Mouse (Mus musculus): ENCODE results near the gene Tcp11. TPM values are rescaled to one million over a fixed set of nuclear protein-coding genes. Genes with fewer than 3 reads are reported as not detected.
A peak's percentile ranks its signal among the peaks of the same experiment; 100 is the strongest.

The Tcp11 gene
- total and polyA plus RNA-seq, 2 experiments from 2014 or later = 2.9 to 7.2 TPM

DNA sequence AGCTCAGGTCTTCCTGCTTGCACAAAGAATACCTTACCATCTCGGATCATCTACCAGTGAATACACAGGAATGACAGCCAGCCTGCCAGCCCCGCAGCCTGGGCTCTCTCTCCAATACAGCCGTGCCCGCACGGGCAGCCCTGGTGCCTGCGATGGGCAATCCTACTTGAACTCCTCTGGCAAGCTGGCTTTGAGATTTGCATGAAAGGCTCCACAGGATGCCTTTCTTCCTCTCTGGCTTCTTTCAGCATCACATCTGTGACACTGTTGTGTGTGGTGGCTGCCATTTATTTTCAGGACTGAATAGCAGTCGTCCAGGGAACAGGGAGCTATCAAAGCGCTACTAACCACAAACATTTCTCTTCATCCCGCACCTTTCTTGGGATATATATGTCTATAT is 35.9 kb upstream of the Tcp11 start:
- H3K27ac ChIP-seq (ENCODE audit: low read depth, low read length) = no peak overlapping the region
- no peak overlapping the region for H3K4me2 ChIP-seq (ENCODE audit: low read depth)
- DNase-seq = peak; percentile 21
- H3K9me3 ChIP-seq (ENCODE audit: low read length) = no peaks in the 10 kb centered on the region
- H3K9ac ChIP-seq = no peak overlapping the region
- peak; percentile 53; the same call in 1 of the 2 replicates for ATAC-seq
- no peak for TF ChIP-seq CTCF (IDR thresholded peaks at IDR 0.05; ENCODE audit: low read depth)
- no peak overlapping the region for H3K4me3 ChIP-seq (ENCODE audit: low read depth, low read length)
- H3K36me3 ChIP-seq (ENCODE audit: insufficient read depth) = no peaks in the 10 kb centered on the region
- no peaks in the 10 kb centered on the region for H3K27me3 ChIP-seq (ENCODE audit: insufficient read depth, low read length)
- 25% methylated on average over 9 of the region's 9 CpGs for WGBS
- no peaks in the 10 kb centered on the region for H3K4me1 ChIP-seq (ENCODE audit: insufficient read depth)

- H3K36me3 ChIP-seq (ENCODE audit: insufficient read depth) = no peaks in the 10 kb centered on the region
- no peak for TF ChIP-seq CTCF (IDR thresholded peaks at IDR 0.05; ENCODE audit: low read depth)
- no peaks in the 10 kb centered on the region for H3K4me1 ChIP-seq (ENCODE audit: insufficient read depth)
- H3K9ac ChIP-seq = no peak overlapping the region
- H3K4me3 ChIP-seq (ENCODE audit: low read depth, low read length) = no peak overlapping the region
- no peak overlapping the region for H3K4me2 ChIP-seq (ENCODE audit: low read depth)
- WGBS = 92% methylated on average over 8 of the region's 8 CpGs
- H3K27ac ChIP-seq (ENCODE audit: low read depth, low read length) = no peak overlapping the region
- no peaks in the 10 kb centered on the region for H3K27me3 ChIP-seq (ENCODE audit: insufficient read depth, low read length)
- no peak for DNase-seq
- ATAC-seq = no peak
- no peaks in the 10 kb centered on the region for H3K9me3 ChIP-seq (ENCODE audit: low read length)
Measured at GRCm38 (mm10) chr17:28112266-28112665, 31.8 kb upstream of the Tcp11 start.

DNA sequence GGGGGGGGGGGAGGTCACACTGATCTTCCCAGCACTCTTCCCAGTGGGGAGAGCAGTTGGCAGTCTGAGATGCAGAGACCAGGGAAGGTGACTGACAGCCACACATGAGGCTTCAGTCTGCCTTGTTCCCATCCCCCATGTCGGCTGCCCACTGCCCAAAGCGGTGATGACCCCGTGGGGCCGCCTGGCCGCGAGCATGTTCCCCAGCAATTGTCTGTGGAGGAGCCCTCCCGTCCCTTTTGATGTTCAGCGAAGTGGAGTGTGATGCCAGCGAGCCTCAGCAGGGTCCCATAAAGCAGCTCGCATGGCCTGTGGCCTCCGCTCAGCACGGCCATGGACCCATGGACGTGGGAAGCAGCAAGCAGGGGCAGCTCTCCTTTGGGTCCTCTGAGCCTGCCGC is 26.8 kb upstream of the Tcp11 start:
- no peak overlapping the region for H3K27ac ChIP-seq (ENCODE audit: low read depth, low read length)
- no peak overlapping the region for H3K4me2 ChIP-seq (ENCODE audit: low read depth)
- H3K9me3 ChIP-seq (ENCODE audit: low read length) = no peaks in the 10 kb centered on the region
- TF ChIP-seq CTCF (IDR thresholded peaks at IDR 0.05; ENCODE audit: low read depth) = no peak
- no peaks in the 10 kb centered on the region for H3K36me3 ChIP-seq (ENCODE audit: insufficient read depth)
- no peak overlapping the region for H3K9ac ChIP-seq
- no peak overlapping the region for H3K4me3 ChIP-seq (ENCODE audit: low read depth, low read length)
- DNase-seq = no peak
- WGBS = 11% methylated on average over 14 of the region's 14 CpGs
- no peaks in the 10 kb centered on the region for H3K27me3 ChIP-seq (ENCODE audit: insufficient read depth, low read length)
- ATAC-seq = no peak
- no peaks in the 10 kb centered on the region for H3K4me1 ChIP-seq (ENCODE audit: insufficient read depth)

DNA sequence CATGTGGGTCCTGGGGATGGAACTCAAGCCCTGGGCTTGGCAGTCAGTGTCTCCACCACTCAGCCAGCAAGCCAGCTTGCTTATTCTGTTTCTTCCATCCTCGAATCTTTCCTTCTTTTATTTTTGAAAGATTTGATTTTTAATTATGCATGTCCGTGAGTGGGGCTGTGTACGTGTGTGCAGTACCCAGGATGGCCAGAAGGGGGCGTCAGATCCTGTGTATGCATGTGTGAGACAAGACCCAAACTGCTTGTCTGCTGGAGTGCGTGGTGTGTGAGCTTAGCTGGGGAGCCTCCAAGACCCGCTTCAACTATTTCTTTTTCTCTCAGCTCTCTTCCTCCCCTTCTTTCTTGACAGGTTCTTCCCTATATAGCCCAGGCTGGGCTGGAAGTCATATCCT is 25.9 kb upstream of the Tcp11 start:
- ATAC-seq (no peak), DNase-seq (no peak)
- TF ChIP-seq CTCF (IDR thresholded peaks at IDR 0.05; ENCODE audit: low read depth) = peak; percentile 52
- H3K27ac ChIP-seq (ENCODE audit: low read depth, low read length) = no peak overlapping the region
- no peaks in the 10 kb centered on the region for H3K36me3 ChIP-seq (ENCODE audit: insufficient read depth)
- H3K4me3 ChIP-seq (ENCODE audit: low read depth, low read length) = no peak overlapping the region
- WGBS = 77% methylated on average over 6 of the region's 6 CpGs
- no peaks in the 10 kb centered on the region for H3K4me1 ChIP-seq (ENCODE audit: insufficient read depth)
- H3K4me2 ChIP-seq (ENCODE audit: low read depth) = no peak overlapping the region
- H3K9me3 ChIP-seq (ENCODE audit: low read length) = no peaks in the 10 kb centered on the region
- no peak overlapping the region for H3K9ac ChIP-seq
- H3K27me3 ChIP-seq (ENCODE audit: insufficient read depth, low read length) = no peaks in the 10 kb centered on the region

GRCm38 (mm10) chr17:28104416-28104815 is 24.0 kb upstream of the Tcp11 start:
- ATAC-seq = no peak
- no peak overlapping the region for H3K9ac ChIP-seq
- 91% methylated on average over 6 of the region's 6 CpGs for WGBS
- no peak for DNase-seq
- H3K4me1 ChIP-seq (ENCODE audit: insufficient read depth) = no peaks in the 10 kb centered on the region
- no peak overlapping the region for H3K4me2 ChIP-seq (ENCODE audit: low read depth)
- H3K36me3 ChIP-seq (ENCODE audit: insufficient read depth) = no peaks in the 10 kb centered on the region
- no peak overlapping the region for H3K4me3 ChIP-seq (ENCODE audit: low read depth, low read length)
- no peaks in the 10 kb centered on the region for H3K9me3 ChIP-seq (ENCODE audit: low read length)
- H3K27ac ChIP-seq (ENCODE audit: low read depth, low read length) = no peak overlapping the region
- H3K27me3 ChIP-seq (ENCODE audit: insufficient read depth, low read length) = no peaks in the 10 kb centered on the region
- no peak for TF ChIP-seq CTCF (IDR thresholded peaks at IDR 0.05; ENCODE audit: low read depth)

GRCm38 (mm10) chr17:28101902-28102319 is 21.5 kb upstream of the Tcp11 start:
- Histone ChIP-seq H3K4me3 (ENCODE audit: low read depth, low read length) (no peak overlapping the region), H3K36me3 (ENCODE audit: insufficient read depth) (no peaks in the 10 kb centered on the region), H3K4me2 (ENCODE audit: low read depth) (no peak overlapping the region), H3K27me3 (ENCODE audit: insufficient read depth, low read length) (no peaks in the 10 kb centered on the region), H3K4me1 (ENCODE audit: insufficient read depth) (no peaks in the 10 kb centered on the region), H3K9ac (no peak overlapping the region), H3K9me3 (ENCODE audit: low read length) (no peaks in the 10 kb centered on the region), H3K27ac (ENCODE audit: low read depth, low read length) (no peak overlapping the region)
- DNase-seq (no peak), ATAC-seq (no peak)
- 17% methylated on average over 10 of the region's 10 CpGs for WGBS
- TF ChIP-seq CTCF (IDR thresholded peaks at IDR 0.05; ENCODE audit: low read depth) = no peak

DNA sequence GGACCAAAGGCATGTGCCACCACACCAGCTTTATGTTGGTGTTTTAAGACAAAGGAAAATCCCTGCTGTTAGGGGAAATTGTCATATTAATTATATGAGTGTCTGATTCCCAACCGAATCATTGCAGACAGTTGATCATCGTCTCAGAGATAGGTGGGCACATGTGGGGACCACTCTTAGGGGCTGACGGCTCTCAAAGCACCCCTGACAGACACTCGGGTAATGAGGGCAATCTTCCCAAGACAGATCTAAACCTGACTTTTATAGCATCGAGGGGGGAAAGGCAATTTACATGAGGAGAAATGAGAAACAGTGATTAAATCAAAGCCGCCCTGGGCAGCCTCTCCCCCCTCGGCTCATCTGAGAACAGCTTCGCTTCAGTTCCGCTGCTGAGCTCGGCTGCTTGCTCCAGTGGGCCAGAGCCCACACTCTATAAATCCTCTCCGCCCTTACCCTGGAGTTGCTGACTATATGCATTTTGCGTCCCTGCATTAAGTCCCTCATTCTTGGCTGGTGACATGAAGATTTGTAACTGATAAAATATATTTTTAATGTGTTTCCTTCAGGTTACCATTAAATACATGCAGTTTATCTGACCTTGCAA is 20.9 kb upstream of the Tcp11 start:
- Histone ChIP-seq H3K27me3 (ENCODE audit: insufficient read depth, low read length) (no peaks in the 10 kb centered on the region), H3K27ac (ENCODE audit: low read depth, low read length) (no peak overlapping the region), H3K4me1 (ENCODE audit: insufficient read depth) (no peaks in the 10 kb centered on the region), H3K4me2 (ENCODE audit: low read depth) (no peak overlapping the region), H3K36me3 (ENCODE audit: insufficient read depth) (no peaks in the 10 kb centered on the region), H3K4me3 (ENCODE audit: low read depth, low read length) (no peak overlapping the region), H3K9me3 (ENCODE audit: low read length) (no peaks in the 10 kb centered on the region), H3K9ac (no peak overlapping the region)
- WGBS = 52% methylated on average over 12 of the region's 12 CpGs
- DNase-seq (no peak), ATAC-seq (no peak)
- TF ChIP-seq CTCF (IDR thresholded peaks at IDR 0.05; ENCODE audit: low read depth) = no peak
